Mouse (Mus musculus): ENCODE measurements around the gene Rab11b.

- TF ChIP-seq POLR2A (IDR thresholded peaks at IDR 0.05; ENCODE audit: insufficient read length, low read depth) = no peak
- no peak for TF ChIP-seq CEBPB (IDR thresholded peaks at IDR 0.05; ENCODE audit: insufficient read depth, poor library complexity, severe bottlenecking)
Measured at GRCm38 (mm10) chr17:33773426-33773825, 13.1 kb upstream of the Rab11b start.
